Mouse (Mus musculus) liver, embryonic 14.5 days (tissue): ENCODE results near the gene 4933427I04Rik. TPM values are rescaled to one million over a fixed set of nuclear protein-coding genes. Genes with fewer than 3 reads are reported as not detected.

Source experiments
- ATAC-seq: fragments of 200-750 bp; cut with Nextera tagmentation; 2 replicates; pipeline ENCODE4 v1.8.0; 2017; ENCODE audit warnings: moderate number of reproducible peaks, mild to moderate bottlenecking, moderate library complexity; ENCODE audit not compliant: insufficient read depth
- DNase-seq, 3 experiments: peaks; one replicate each; pipeline ENCODE4 v3.0.0-alpha.2; 2012 to 2013; ENCODE audit warnings: low read depth in 3 of 3, low spot score in 3 of 3
- H3K27ac ChIP-seq: fragments of 300-500 bp; sonication (generic); 2 replicates; pipeline ENCODE4 v1.5.1; 2014; ENCODE audit warnings: moderate library complexity, mild to moderate bottlenecking, control low read depth, inconsistent platforms
- H3K27me3 ChIP-seq: fragments of 300-500 bp; sonication (generic); 2 replicates; pipeline ENCODE4 v1.6.1; 2014; ENCODE audit warnings: mild to moderate bottlenecking, low read length, moderate library complexity; ENCODE audit not compliant: control insufficient read depth, insufficient read depth
- H3K36me3 ChIP-seq: fragments of 300-500 bp; sonication (generic); replicated peaks from 2 replicates; pipeline ENCODE4 v1.6.1; 2014; ENCODE audit warnings: low read depth; ENCODE audit not compliant: control insufficient read depth, insufficient read depth
- H3K4me1 ChIP-seq, 2 experiments: fragments of 200-500 bp in 1 of 2; fragments of 300-500 bp in 1 of 2; sonication (generic) in 1 of 2; replicated peaks; 2 replicates each; pipeline ENCODE4 v1.6.1; 2012 to 2014; ENCODE audit warnings: antibody characterized with exemption in 1 of 2, inconsistent platforms in 1 of 2, low read length in 1 of 2; ENCODE audit not compliant: control insufficient read depth in 2 of 2, insufficient read depth in 2 of 2
- H3K4me2 ChIP-seq: fragments of 300-500 bp; sonication (generic); 2 replicates; pipeline ENCODE4 v1.6.1; 2014; ENCODE audit warnings: low read depth, mild to moderate bottlenecking, control low read depth, moderate library complexity
- H3K4me3 ChIP-seq, 2 experiments: fragments of 200-500 bp in 1 of 2; fragments of 300-500 bp in 1 of 2; sonication (generic) in 1 of 2; 2 replicates each; pipeline ENCODE4 v1.5.1; 2012 to 2014; ENCODE audit warnings: low read depth in 2 of 2, low read length in 2 of 2, mild to moderate bottlenecking in 2 of 2, control low read depth in 1 of 2, inconsistent platforms in 1 of 2, moderate library complexity in 1 of 2; ENCODE audit not compliant: insufficient read depth in 1 of 2
- H3K9ac ChIP-seq: fragments of 300-500 bp; sonication (generic); replicated peaks from 2 replicates; pipeline ENCODE4 v1.6.1; 2014; ENCODE audit warnings: mild to moderate bottlenecking, control low read depth, moderate library complexity
- H3K9me3 ChIP-seq: fragments of 300-500 bp; sonication (generic); 2 replicates; pipeline ENCODE4 v1.6.1; 2016; ENCODE audit warnings: low read length, mixed read lengths; ENCODE audit not compliant: control insufficient read depth
- CTCF ChIP-seq: IDR thresholded peaks from 2 replicates; pipeline ENCODE4 v1.5.1; 2016; ENCODE audit warnings: antibody characterized with exemption, low read depth, control low read depth
- EP300 ChIP-seq: IDR thresholded peaks from 2 replicates; pipeline ENCODE4 v1.6.1; 2016; ENCODE audit warnings: antibody characterized with exemption, low read depth
- WGBS: fragments of 180-500 bp; shearing (Covaris S2); extraction: QIAGEN DNeasy Blood & Tissue Kit; methylation state at CpG from one replicate; pipeline ENCODE4 v1.1.7; 2014; ENCODE audit not compliant: insufficient replicate concordance; 5-methylcytosine and 5-hydroxymethylcytosine counted together
- polyA plus RNA-seq, 2 experiments: library from polyadenylated mRNA; depleted of rRNA in 1 of 2; stranded (reverse) in 1 of 2; unstranded in 1 of 2; fragments of >200 nt; fragmentation: Nextera tagmentation in 1 of 2; extraction: Ambion mirVana in 1 of 2; gene quantifications; 2 replicates each; pipeline versions ENCODE4 v1.2.1 to v1.2.3; 2012 to 2014

Gene 4933427I04Rik
- polyA plus RNA-seq, 2 experiments = not detected

DNA sequence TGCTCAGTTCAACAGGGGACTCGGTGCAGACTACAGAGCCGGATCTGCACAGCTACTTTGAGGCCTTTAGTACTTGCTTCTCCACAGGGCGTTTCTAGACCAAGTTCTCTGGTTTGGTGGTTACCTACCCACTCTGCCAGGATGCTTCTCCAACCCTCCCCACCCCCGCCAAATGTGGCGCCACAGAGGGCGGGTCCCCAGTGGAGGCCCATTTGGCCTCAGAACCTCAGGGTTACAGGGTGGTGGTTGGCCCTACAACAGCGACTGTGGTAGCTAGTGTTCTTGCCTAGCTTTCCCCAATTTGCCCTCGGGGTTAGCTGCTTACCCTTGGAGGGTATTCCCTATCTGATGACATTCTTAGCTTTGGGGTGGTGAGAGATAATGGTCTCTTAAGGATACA lies 17.4 kb upstream of the 4933427I04Rik start:
- Histone ChIP-seq H3K4me3 (no peak overlapping the region), H3K9ac (no peak overlapping the region), H3K9me3 (no peaks in the 10 kb centered on the region), H3K4me1 (no peaks in the 10 kb centered on the region), H3K36me3 (no peaks in the 10 kb centered on the region), H3K4me2 (no peak overlapping the region), H3K27me3 (no peaks in the 10 kb centered on the region), H3K27ac (no peak overlapping the region)
- DNase-seq (no peak), ATAC-seq (no peak)
- 63% methylated on average over 8 of the region's 8 CpGs for WGBS
- no peak for TF ChIP-seq CTCF
- no peak for TF ChIP-seq EP300

DNA sequence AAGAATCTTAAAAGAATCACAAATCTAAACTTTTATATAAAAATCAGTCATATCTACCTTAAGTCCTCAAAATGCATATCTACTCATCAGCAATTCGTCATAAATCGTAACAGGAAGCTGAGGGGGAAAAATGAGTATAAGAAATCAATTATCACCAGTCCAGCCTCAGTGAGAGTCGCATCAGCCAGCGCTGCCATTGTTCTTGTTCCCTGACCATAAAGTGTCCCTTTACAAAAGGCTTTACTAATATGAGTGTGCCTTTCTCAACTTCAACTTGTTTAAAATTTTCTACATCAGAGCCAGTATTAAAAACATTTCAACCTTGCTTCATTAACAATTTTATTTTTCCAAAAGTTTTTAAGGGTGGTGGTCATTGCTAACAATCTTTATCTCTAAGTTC lies 2.6 kb upstream of the 4933427I04Rik start:
- ATAC-seq (no peak), DNase-seq (no peak)
- WGBS = 58% methylated on average over 4 of the region's 4 CpGs
- TF ChIP-seq EP300 (no peak), CTCF (no peak)
- Histone ChIP-seq H3K9me3 (no peaks in the 10 kb centered on the region), H3K36me3 (no peaks in the 10 kb centered on the region), H3K4me3 (no peak overlapping the region), H3K4me1 (no peaks in the 10 kb centered on the region), H3K9ac (no peak overlapping the region), H3K4me2 (no peak overlapping the region), H3K27ac (no peak overlapping the region), H3K27me3 (no peaks in the 10 kb centered on the region)

GRCm38 (mm10) chr4:123858090-123858489 lies 1.4 kb upstream of the 4933427I04Rik start:
- no peaks in the 10 kb centered on the region for H3K9me3 ChIP-seq
- 61% methylated on average over 7 of the region's 7 CpGs for WGBS
- TF ChIP-seq EP300 = no peak
- no peak for TF ChIP-seq CTCF

DNA sequence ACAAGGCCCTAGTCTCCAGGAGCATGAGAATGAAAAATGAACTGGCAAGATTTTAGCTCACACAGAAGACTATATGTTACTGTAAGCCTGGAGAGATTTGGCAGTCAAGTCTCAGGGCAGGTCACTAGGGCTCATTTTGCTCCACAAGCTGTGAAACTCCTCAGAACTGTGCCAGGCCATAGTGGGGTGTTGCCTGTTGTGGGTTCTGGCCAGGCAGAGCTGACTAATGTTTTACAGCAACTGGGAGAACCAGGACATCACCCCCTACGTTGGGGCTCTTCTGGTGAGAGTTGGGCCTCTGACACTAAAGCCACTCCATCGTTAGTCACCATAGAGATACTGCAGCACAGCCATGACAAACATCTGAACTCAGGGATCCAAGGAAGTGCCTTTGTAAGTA lies 324 bp downstream of the 4933427I04Rik start:
- Histone ChIP-seq H3K9me3 (no peaks in the 10 kb centered on the region), H3K4me1 (no peaks in the 10 kb centered on the region), H3K4me3 (no peak overlapping the region), H3K27ac (no peak overlapping the region), H3K4me2 (no peak overlapping the region), H3K36me3 (no peaks in the 10 kb centered on the region), H3K27me3 (no peaks in the 10 kb centered on the region), H3K9ac (no peak overlapping the region)
- 47% methylated on average over 2 of the region's 2 CpGs for WGBS
- ATAC-seq = no peak
- no peak for TF ChIP-seq CTCF
- TF ChIP-seq EP300 = no peak
- DNase-seq = no peak

More at GRCm38 (mm10) chr4:123858090-123858489, 1.4 kb upstream of the 4933427I04Rik start:
- ATAC-seq (no peak), DNase-seq (no peak)
- no peaks in the 10 kb centered on the region for H3K27me3 ChIP-seq
- H3K4me3 ChIP-seq = no peak overlapping the region
- H3K27ac ChIP-seq = no peak overlapping the region
- H3K36me3 ChIP-seq = no peaks in the 10 kb centered on the region
- H3K4me1 ChIP-seq = no peaks in the 10 kb centered on the region
- no peak overlapping the region for H3K4me2 ChIP-seq
- H3K9ac ChIP-seq = no peak overlapping the region

DNA sequence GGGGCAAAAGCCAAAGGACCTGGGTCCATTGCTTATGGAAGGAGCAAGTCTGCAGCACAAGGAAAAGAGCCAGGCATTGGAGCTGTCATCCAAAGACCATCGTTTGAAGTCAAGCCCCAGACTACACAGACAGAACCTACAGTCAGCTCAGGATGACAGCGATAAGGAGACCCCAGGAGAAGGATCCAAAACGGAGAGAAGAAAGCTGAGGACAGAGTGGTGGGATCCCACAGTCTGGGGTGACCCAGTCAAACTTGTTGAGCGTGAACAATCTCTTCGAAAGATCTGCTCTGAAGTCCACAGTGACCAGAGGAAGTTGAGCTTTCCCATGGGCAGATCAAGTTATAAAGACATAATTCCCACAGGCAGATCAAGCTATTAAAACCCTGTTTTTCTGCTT lies 1.1 kb downstream of the 4933427I04Rik start:
- Histone ChIP-seq H3K9me3 (no peaks in the 10 kb centered on the region), H3K4me3 (no peak overlapping the region), H3K9ac (no peak overlapping the region), H3K27me3 (no peaks in the 10 kb centered on the region), H3K4me1 (no peaks in the 10 kb centered on the region), H3K4me2 (no peak overlapping the region), H3K27ac (no peak overlapping the region), H3K36me3 (no peaks in the 10 kb centered on the region)
- 58% methylated on average over 5 of the region's 5 CpGs for WGBS
- DNase-seq = no peak
- TF ChIP-seq EP300 (no peak), CTCF (no peak)
- ATAC-seq = no peak

DNA sequence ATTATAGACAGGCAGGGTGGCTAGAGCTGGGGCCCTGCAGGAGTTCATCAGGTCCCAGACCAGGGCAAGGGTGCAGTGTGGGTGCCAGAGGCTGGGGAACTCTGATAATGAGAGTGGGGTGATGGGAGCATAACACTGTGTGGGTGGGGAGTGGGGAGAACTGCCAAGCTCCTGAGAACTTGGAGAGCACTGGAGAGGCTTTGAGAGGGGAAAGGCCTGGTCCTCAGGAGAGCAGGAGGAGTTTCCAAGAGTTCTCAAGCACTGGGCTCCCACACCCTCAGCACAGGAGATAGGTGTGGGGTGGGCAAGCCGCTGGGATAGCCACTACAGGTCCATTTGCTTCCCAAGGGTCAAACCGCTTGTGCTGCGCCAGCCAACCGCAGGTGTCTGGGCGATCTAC lies 34.2 kb downstream of the 4933427I04Rik start:
- H3K4me3 ChIP-seq = no peak overlapping the region
- ATAC-seq = no peak
- WGBS = 70% methylated on average over 5 of the region's 5 CpGs

More for the DNA sequence above, 34.2 kb downstream of the 4933427I04Rik start:
- no peak for DNase-seq
- no peak overlapping the region for H3K27ac ChIP-seq
- no peaks in the 10 kb centered on the region for H3K9me3 ChIP-seq
- TF ChIP-seq EP300 = no peak
- TF ChIP-seq CTCF = no peak
- no peaks in the 10 kb centered on the region for H3K36me3 ChIP-seq
- H3K4me1 ChIP-seq = no peaks in the 10 kb centered on the region
- no peak overlapping the region for H3K9ac ChIP-seq
- no peak overlapping the region for H3K4me2 ChIP-seq
- H3K27me3 ChIP-seq = no peaks in the 10 kb centered on the region
